Comparison of ENCODE assay signal across 10 mouse cellular contexts in the genomic region with DNA sequence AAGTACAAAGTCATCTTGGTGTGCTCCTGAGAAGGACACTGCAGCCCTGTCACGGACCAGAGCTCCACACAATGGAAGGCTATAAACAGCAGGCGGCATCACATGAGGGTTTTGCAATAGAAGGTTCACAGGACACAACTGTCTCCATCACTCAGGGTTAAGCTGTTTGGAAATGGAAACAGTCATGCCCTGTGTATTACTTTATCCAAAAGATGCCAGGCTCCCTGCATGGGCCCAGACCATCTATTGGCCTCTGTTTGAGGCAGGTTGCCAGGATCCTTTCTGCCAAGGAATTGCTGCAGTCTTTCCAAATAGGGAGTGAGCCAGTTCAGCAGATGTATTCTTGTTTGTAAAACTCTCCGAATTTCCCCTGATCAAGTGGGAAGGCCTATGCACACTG. TPM values are rescaled to one million over a fixed set of nuclear protein-coding genes. Genes with fewer than 3 reads are reported as not detected.
DNase-seq lines count a peak whose midpoint lies in the region; ATAC-seq and TF ChIP-seq lines count a peak whose summit lies in the region.
"Had no signal": no experiment of that assay in that cellular context is flagged by ENCODE, and none has a peak within 500 bp of the region (broad histone marks: within the 10 kb centered on the region; RNA-seq: fewer than 3 reads in every experiment).

No protein-coding gene starts in this region.

- H3K27me3 ChIP-seq in hindbrain, embryonic 16.5 days (replicated peaks; ENCODE audit: control insufficient read depth, insufficient read depth, low read length): no peaks in the 10 kb centered on the region
- H3K27me3 ChIP-seq in hindbrain, embryonic 14.5 days (ENCODE audit: control insufficient read depth, insufficient read depth, low read length): no peaks in the 10 kb centered on the region
- H3K27me3 ChIP-seq: heart, embryonic 15.5 days; limb, embryonic 15.5 days had no signal

- intact Hi-C loops in heart, postnatal 36 days (cut with DNase I): loop anchor here (10.0 kb wide), 1 partner anchor 862 kb away; no protein-coding TSS in a partner anchor

- no peak overlapping the region for H3K4me2 ChIP-seq in hindbrain, embryonic 16.5 days (ENCODE audit: low read length)
- H3K4me2 ChIP-seq in hindbrain, embryonic 14.5 days (replicated peaks): no peak overlapping the region
- H3K4me2 ChIP-seq: heart, embryonic 15.5 days; limb, embryonic 15.5 days had no signal

- H3K36me3 ChIP-seq in hindbrain, embryonic 16.5 days (ENCODE audit: control insufficient read depth, insufficient read depth, low read length): no peaks in the 10 kb centered on the region
- no peaks in the 10 kb centered on the region for H3K36me3 ChIP-seq in hindbrain, embryonic 14.5 days (replicated peaks; ENCODE audit: control insufficient read depth, insufficient read depth)
- H3K36me3 ChIP-seq: heart, embryonic 15.5 days; limb, embryonic 15.5 days had no signal

- H3K4me3 ChIP-seq in hindbrain, embryonic 16.5 days (ENCODE audit: low read length): no peak overlapping the region
- H3K4me3 ChIP-seq in hindbrain, embryonic 14.5 days (replicated peaks; ENCODE audit: low read length): no peak overlapping the region
- H3K4me3 ChIP-seq: heart, embryonic 15.5 days; limb, embryonic 15.5 days had no signal

- 58% methylated on average over 3 of the region's 3 CpGs for WGBS in hindbrain, embryonic 16.5 days
- 74% methylated on average over 3 of the region's 3 CpGs for WGBS in hindbrain, embryonic 14.5 days

- no peaks in the 10 kb centered on the region for H3K9me3 ChIP-seq in hindbrain, embryonic 16.5 days (ENCODE audit: control insufficient read depth, low read length)
- H3K9me3 ChIP-seq in hindbrain, embryonic 14.5 days (ENCODE audit: control insufficient read depth, low read length): no peaks in the 10 kb centered on the region
- H3K9me3 ChIP-seq: heart, embryonic 15.5 days; limb, embryonic 15.5 days had no signal

- no peak for DNase-seq in hindbrain, embryonic 14.5 days (ENCODE audit: low spot score)
- DNase-seq in Muller cell, postnatal 12 days (ENCODE audit: inconsistent ontology term): peak; percentile 83
- peak; percentile 69 for DNase-seq in brain, embryonic 14.5 days (ENCODE audit: low read depth)
- DNase-seq in heart, postnatal 36 days: peak; percentile 25 to 49
- no peak for DNase-seq in kidney, postnatal 14 days
- no peak for DNase-seq in spleen, postnatal 10 days (ENCODE audit: low spot score in 2 of 2)

- no peak for TF ChIP-seq CTCF in brain, embryonic 14.5 days (IDR thresholded peaks at IDR 0.05; ENCODE audit: borderline replicate concordance, extremely low read depth, insufficient read depth, insufficient read length)

- no peak for TF ChIP-seq POLR2A in brain, embryonic 14.5 days (IDR thresholded peaks at IDR 0.05; ENCODE audit: borderline replicate concordance, extremely low read depth, insufficient read depth, insufficient read length, poor library complexity, severe bottlenecking)

- peak; percentile 89 for ATAC-seq in hindbrain, embryonic 16.5 days
- no peak; the same call in 1 of the 2 replicates for ATAC-seq in hindbrain, embryonic 14.5 days (ENCODE audit: low FRiP score)
- no peak for ATAC-seq in megakaryocyte progenitor cell, adult 5-6 weeks (replicated peaks; ENCODE audit: poor library complexity)

- no peaks in the 10 kb centered on the region; the same call in 1 of the 2 replicates for H3K4me1 ChIP-seq in hindbrain, embryonic 16.5 days (ENCODE audit: control insufficient read depth, insufficient read depth, low read depth, low read length)
- H3K4me1 ChIP-seq in hindbrain, embryonic 14.5 days (replicated peaks; ENCODE audit: control insufficient read depth, insufficient read depth, low read length): 0 out of 2 replicates have a peak, but pooled peaks cover 2% of the 10 kb centered on the region
- H3K4me1 ChIP-seq: heart, embryonic 15.5 days had no signal

- no peak overlapping the region for H3K9ac ChIP-seq in hindbrain, embryonic 16.5 days (ENCODE audit: low read depth, low read length)
- no peak overlapping the region for H3K9ac ChIP-seq in hindbrain, embryonic 14.5 days
- H3K9ac ChIP-seq: heart, embryonic 15.5 days; limb, embryonic 15.5 days had no signal

- no peak overlapping the region for H3K27ac ChIP-seq in hindbrain, embryonic 16.5 days (ENCODE audit: low read depth, low read length)
- no peak overlapping the region for H3K27ac ChIP-seq in hindbrain, embryonic 14.5 days
- H3K27ac ChIP-seq: heart, embryonic 15.5 days; limb, embryonic 15.5 days had no signal

RNA-seq across cellular contexts. Expression of gene Cdk1, which starts 26.3 kb away (rescaled TPM):
- 82.9 and 89.3 TPM in 2 replicates for polyA plus RNA-seq in hindbrain, embryonic 16.5 days (2015; fragmentation: Nextera tagmentation; extraction: Ambion mirVana)
- 83.3 and 89.3 TPM in 2 replicates for polyA plus RNA-seq in hindbrain, embryonic 14.5 days (2014; fragmentation: Nextera tagmentation; extraction: Ambion mirVana)
- polyA plus RNA-seq in brain, embryonic 14.5 days (2012; rRNA removed): 94.3 and 204 TPM in 2 replicates
- 1 to 10 TPM; 2.4 to 2.7 TPM for total RNA-seq in heart, postnatal 36 days (2021)
- total RNA-seq in megakaryocyte progenitor cell, adult 5-6 weeks (2015): 118 and 123 TPM in 2 replicates
- total RNA-seq in megakaryocyte progenitor cell, adult 5-6 weeks (2017): 276 and 278 TPM in 2 replicates

Comparison
In these comparisons a context has a peak if more than half of its experiments do, and no peak if none do; other contexts are left out.
1. DNase-seq: peak in Muller cell, postnatal 12 days (single experiment), brain, embryonic 14.5 days (single experiment) and heart, postnatal 36 days (2 of 2); none in hindbrain, embryonic 14.5 days (single experiment), kidney, postnatal 14 days (single experiment) and spleen, postnatal 10 days (0 of 2).